Mouse (Mus musculus) 416B (cell line): ENCODE data around the gene Olfr56.
A peak's percentile ranks its signal among the peaks of the same experiment; 100 is the strongest.
"Not testable (repeated sequence)": the region's sequence is repeated elsewhere in the genome, so short reads cannot be mapped to it uniquely, and the experiment has no call there.

Source experiments
- DNase-seq: peaks from one replicate; pipeline ENCODE4 v3.0.0; 2011; ENCODE audit warnings: low read depth

The Olfr56 gene

GRCm38 (mm10) chr11:49168839-49169611 is 190.3 kb downstream of the Olfr56 start:
- no peak for DNase-seq

GRCm38 (mm10) chr11:49170576-49170975 is 191.9 kb downstream of the Olfr56 start:
- peak; percentile 92 for DNase-seq

GRCm38 (mm10) chr11:49175345-49175744 is 196.7 kb downstream of the Olfr56 start:
- peak; percentile 96 for DNase-seq

- DNase-seq, result not testable (repeated sequence)
Measured at GRCm38 (mm10) chr11:49176047-49176779, 197.5 kb downstream of the Olfr56 start.

- no peak for DNase-seq
Measured at GRCm38 (mm10) chr11:49183172-49183571, 204.5 kb downstream of the Olfr56 start.
